Mouse (Mus musculus) E14TG2a.4 (cell line): ENCODE measurements around the gene Fgd3.

Source experiments
- CTCF ChIP-seq: conservative IDR thresholded peaks from 2 replicates; pipeline ENCODE4 v1.5.1; 2014; ENCODE audit warnings: low read length
- POU5F1 ChIP-seq: IDR thresholded peaks from 2 replicates; pipeline ENCODE4 v1.6.1; 2014; ENCODE audit warnings: low read length, borderline replicate concordance

GRCm38 (mm10) chr13:49335077-49335982 is 15.2 kb upstream of the Fgd3 start:
- no peak for TF ChIP-seq CTCF
- TF ChIP-seq POU5F1 = no peak
